ENCODE assay signal across 10 mouse cellular contexts in the genomic region with DNA sequence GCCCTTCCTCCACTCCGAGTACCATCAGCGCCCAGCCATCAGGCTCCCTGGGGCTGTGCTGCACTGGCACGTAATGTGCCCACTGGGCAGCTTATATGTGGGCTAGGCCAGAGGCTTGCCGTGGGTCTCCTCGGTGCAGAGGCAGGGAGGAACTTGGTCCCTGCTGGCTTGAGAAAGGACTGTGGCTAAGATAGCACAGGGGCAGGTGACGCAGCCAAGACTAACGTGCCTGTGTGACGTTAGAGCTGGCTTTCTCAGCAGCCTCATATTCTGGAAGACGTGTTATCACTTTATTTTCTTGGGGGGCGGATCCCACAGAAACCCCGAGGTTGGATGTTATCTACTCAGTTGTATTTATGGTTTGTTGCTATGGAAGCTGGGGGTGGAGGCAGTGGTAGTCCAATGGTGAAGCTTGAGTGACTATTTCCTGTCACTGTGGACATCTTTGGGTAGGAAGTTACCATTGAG. TPM values are rescaled to one million over a fixed set of nuclear protein-coding genes. Genes with fewer than 3 reads are reported as not detected.
A peak's percentile ranks its signal among the peaks of the same experiment; 100 is the strongest.
DNase-seq lines count a peak whose midpoint lies in the region; ATAC-seq and TF ChIP-seq lines count a peak whose summit lies in the region.
"Had no signal": no experiment of that assay in that cellular context is flagged by ENCODE, and none has a peak within 500 bp of the region (broad histone marks: within the 10 kb centered on the region; RNA-seq: fewer than 3 reads in every experiment).

No protein-coding gene starts in this region.

- no peaks in the 10 kb centered on the region for H3K36me3 ChIP-seq in kidney, adult 2 months (ENCODE audit: control insufficient read depth, insufficient read depth, low read length)
- H3K36me3 ChIP-seq in heart, postnatal 0 days (replicated peaks; ENCODE audit: control insufficient read depth, insufficient read depth, low read length) = peaks cover 20% of the 10 kb centered on the region

- 80% methylated on average over 11 of the region's 11 CpGs for WGBS in kidney, adult 2 months
- WGBS in heart, postnatal 0 days = 50% methylated on average over 11 of the region's 11 CpGs

- peak overlapping the region; percentile 33; the same call in 1 of the 2 replicates for H3K27ac ChIP-seq in kidney, adult 2 months (ENCODE audit: insufficient read depth, low read depth, low read length)
- H3K27ac ChIP-seq in bone marrow macrophage, adult 2 months (ENCODE audit: insufficient read depth, low read depth, low read length) = peak overlapping the region; percentile 42
- H3K27ac ChIP-seq in heart, postnatal 0 days (ENCODE audit: low read depth) = peak overlapping the region; percentile 41; the same call in 1 of the 2 replicates
- H3K27ac ChIP-seq: neural tube, embryonic 15.5 days had no signal

- no peaks in the 10 kb centered on the region for H3K9me3 ChIP-seq in heart, postnatal 0 days (replicated peaks; ENCODE audit: control insufficient read depth, low read length)
- H3K9me3 ChIP-seq: neural tube, embryonic 15.5 days had no signal

- H3K9ac ChIP-seq in heart, postnatal 0 days (replicated peaks; ENCODE audit: low read depth, low read length) = no peak overlapping the region
- H3K9ac ChIP-seq: neural tube, embryonic 15.5 days had no signal

- no peak for ATAC-seq in heart, postnatal 0 days (ENCODE audit: insufficient read depth, low read depth)
- ATAC-seq in megakaryocyte-erythroid progenitor cell, adult 5-6 weeks (replicated peaks; ENCODE audit: low FRiP score, low TSS enrichment, poor library complexity, severe bottlenecking) = peak; percentile 94

- peak; percentile 58 for DNase-seq in kidney, adult 2 months
- DNase-seq in kidney, postnatal 4 days = no peak
- DNase-seq in heart, postnatal 0 days (ENCODE audit: low spot score) = peak; percentile 57
- no peak for DNase-seq in left cerebral cortex, postnatal 36 days (ENCODE audit: low spot score in 2 of 2)
- no peak for DNase-seq in left cerebral cortex, adult 11 months (ENCODE audit: low spot score)
- DNase-seq: cerebellum, adult 9-10 months; spleen, adult 18-20 months had no signal

- intact Hi-C loops in left cerebral cortex, postnatal 36 days (cut with DNase I) = no loop called here

- TF ChIP-seq POLR2A in kidney, adult 2 months (IDR thresholded peaks at IDR 0.05; ENCODE audit: low read depth, low read length) = no peak
- no peak for TF ChIP-seq POLR2A in bone marrow macrophage, adult 2 months (IDR thresholded peaks at IDR 0.05; ENCODE audit: borderline replicate concordance, low read depth, low read length)

- no peaks in the 10 kb centered on the region for H3K4me1 ChIP-seq in kidney, adult 2 months (ENCODE audit: control insufficient read depth, insufficient read depth, low read length)
- peaks cover 36% of the 10 kb centered on the region for H3K4me1 ChIP-seq in bone marrow macrophage, adult 2 months (ENCODE audit: control insufficient read depth, insufficient read depth, low read length)
- peaks cover 30% of the 10 kb centered on the region for H3K4me1 ChIP-seq in heart, postnatal 0 days (ENCODE audit: control insufficient read depth, insufficient read depth)

- no peak for TF ChIP-seq CTCF in kidney, adult 2 months (conservative IDR thresholded peaks at IDR 0.05; ENCODE audit: insufficient read depth, insufficient read length, low read depth, low read length)
- no peak for TF ChIP-seq CTCF in bone marrow macrophage, adult 2 months (IDR thresholded peaks at IDR 0.05; ENCODE audit: low read depth, low read length)
- TF ChIP-seq CTCF in heart, postnatal 0 days (IDR thresholded peaks at IDR 0.05; ENCODE audit: low read depth) = no peak

- TF ChIP-seq EP300 in heart, postnatal 0 days (IDR thresholded peaks at IDR 0.05; ENCODE audit: low read depth) = no peak

- no peaks in the 10 kb centered on the region for H3K27me3 ChIP-seq in kidney, adult 2 months (replicated peaks; ENCODE audit: control insufficient read depth, insufficient read depth, low read length)
- H3K27me3 ChIP-seq in heart, postnatal 0 days (ENCODE audit: control insufficient read depth, insufficient read depth, low read length) = no peaks in the 10 kb centered on the region
- H3K27me3 ChIP-seq: neural tube, embryonic 15.5 days had no signal

- H3K4me2 ChIP-seq in heart, postnatal 0 days (ENCODE audit: low read depth, low read length) = no peak overlapping the region
- H3K4me2 ChIP-seq: neural tube, embryonic 15.5 days had no signal

- no peak overlapping the region for H3K4me3 ChIP-seq in kidney, adult 2 months (ENCODE audit: insufficient read depth, low read depth, low read length)
- H3K4me3 ChIP-seq in bone marrow macrophage, adult 2 months (ENCODE audit: insufficient read depth, low read length) = no peak overlapping the region
- no peak overlapping the region for H3K4me3 ChIP-seq in heart, postnatal 0 days (ENCODE audit: low read depth, low read length)
- H3K4me3 ChIP-seq: neural tube, embryonic 15.5 days had no signal

RNA-seq across cellular contexts. Expression of gene Dusp1, which starts 8.8 kb away (rescaled TPM):
- 52.4 and 66.1 TPM in 2 replicates for polyA plus RNA-seq in kidney, adult 2 months (2012; rRNA removed)
- 25.8 and 32.2 TPM in 2 replicates for polyA plus RNA-seq in bone marrow macrophage, adult 2 months (2012; ENCODE audit: insufficient read depth, insufficient read length, missing spikeins)
- 105 and 114 TPM in 2 replicates for total RNA-seq in heart, postnatal 0 days (2014; rRNA removed; ENCODE audit: low replicate concordance)
- polyA plus RNA-seq in heart, postnatal 0 days (2015; fragmentation: Nextera tagmentation; extraction: Ambion mirVana) = 23.1 and 24.0 TPM in 2 replicates
- 18.4 and 29.1 TPM in 2 replicates for total RNA-seq in megakaryocyte-erythroid progenitor cell, adult 5-6 weeks (2014; fragmentation: Nextera tagmentation)
- 73.3 and 79.0 TPM in 2 replicates for total RNA-seq in megakaryocyte-erythroid progenitor cell, adult 5-6 weeks (2017)
- total RNA-seq in left cerebral cortex, postnatal 36 days (2021) = 10 to 100 TPM; 25.0 to 66.5 TPM

RNA-seq across cellular contexts. Expression of gene Ergic1, which starts 9.4 kb away (rescaled TPM):
- polyA plus RNA-seq in kidney, adult 2 months (2012; rRNA removed) = 131 and 141 TPM in 2 replicates
- polyA plus RNA-seq in bone marrow macrophage, adult 2 months (2012; ENCODE audit: insufficient read depth, insufficient read length, missing spikeins) = 30.6 and 37.2 TPM in 2 replicates
- total RNA-seq in heart, postnatal 0 days (2014; rRNA removed; ENCODE audit: low replicate concordance) = 148 and 152 TPM in 2 replicates
- polyA plus RNA-seq in heart, postnatal 0 days (2015; fragmentation: Nextera tagmentation; extraction: Ambion mirVana) = 50.8 and 53.3 TPM in 2 replicates
- 51.7 and 55.0 TPM in 2 replicates for total RNA-seq in megakaryocyte-erythroid progenitor cell, adult 5-6 weeks (2014; fragmentation: Nextera tagmentation)
- 31.6 and 40.3 TPM in 2 replicates for total RNA-seq in megakaryocyte-erythroid progenitor cell, adult 5-6 weeks (2017)
- 100 to 1,000 TPM; 154 TPM for total RNA-seq in left cerebral cortex, postnatal 36 days (2021)

Comparison
In these comparisons a context has a peak if more than half of its experiments do, and no peak if none do; other contexts are left out.
1. DNase-seq: peak in kidney, adult 2 months (single experiment) and heart, postnatal 0 days (single experiment); none in kidney, postnatal 4 days (0 of 2), left cerebral cortex, postnatal 36 days (0 of 2) and left cerebral cortex, adult 11 months (single experiment).
2. Peak in every context shown above with its lines, with median percentiles within 50 percentile points of each other: H3K27ac ChIP-seq.